Mouse (Mus musculus): Measurements from ENCODE around the gene Clmn.
"Not testable (repeated sequence)": the region's sequence is repeated elsewhere in the genome, so short reads cannot be mapped to it uniquely, and the experiment has no call there.

Gene Clmn

DNA sequence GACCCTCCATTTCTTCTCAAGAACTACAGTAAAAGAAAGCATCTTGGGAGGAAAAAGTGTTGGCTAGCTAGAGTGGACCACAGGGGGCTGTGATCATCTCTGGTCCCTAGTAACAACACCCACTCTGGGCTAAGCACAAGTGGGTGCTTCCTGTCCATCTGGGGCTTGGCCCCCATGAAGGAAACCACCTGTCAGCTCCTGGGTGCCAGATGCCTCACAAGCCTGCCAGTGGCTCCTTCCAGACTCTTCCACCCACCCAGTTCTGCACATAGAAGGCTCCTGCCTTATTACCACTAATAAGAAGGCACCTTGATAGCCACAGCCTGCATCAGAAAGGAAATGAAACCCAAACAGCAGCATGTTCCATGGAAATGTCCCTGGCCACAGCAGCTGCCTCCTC lies 26.4 kb downstream of the Clmn start:
- no peak for DNase-seq (ENCODE audit: low spot score)

DNA sequence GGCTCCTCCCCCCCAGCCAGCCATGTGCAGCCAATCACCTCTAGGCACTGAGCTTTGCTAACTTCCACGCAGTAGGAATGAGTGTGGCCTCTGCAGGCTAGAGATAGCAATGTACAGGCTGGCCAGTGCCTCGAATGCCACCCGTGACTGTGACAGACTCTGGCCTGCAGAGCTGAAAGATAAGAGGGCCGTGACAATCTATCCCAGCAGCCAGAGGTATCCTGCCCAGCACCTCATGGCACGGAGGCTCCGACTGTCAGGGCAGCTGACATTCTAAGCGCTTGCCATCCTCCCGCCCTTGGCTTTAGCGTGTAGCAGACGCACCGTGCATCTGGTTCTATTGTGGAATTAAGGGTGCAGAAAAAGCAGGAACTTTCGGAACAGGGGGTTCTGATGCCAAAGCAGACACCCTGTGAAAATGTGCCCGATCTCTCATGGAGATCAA lies 26.9 kb downstream of the Clmn start:
- DNase-seq (ENCODE audit: low spot score), result no peak

DNA sequence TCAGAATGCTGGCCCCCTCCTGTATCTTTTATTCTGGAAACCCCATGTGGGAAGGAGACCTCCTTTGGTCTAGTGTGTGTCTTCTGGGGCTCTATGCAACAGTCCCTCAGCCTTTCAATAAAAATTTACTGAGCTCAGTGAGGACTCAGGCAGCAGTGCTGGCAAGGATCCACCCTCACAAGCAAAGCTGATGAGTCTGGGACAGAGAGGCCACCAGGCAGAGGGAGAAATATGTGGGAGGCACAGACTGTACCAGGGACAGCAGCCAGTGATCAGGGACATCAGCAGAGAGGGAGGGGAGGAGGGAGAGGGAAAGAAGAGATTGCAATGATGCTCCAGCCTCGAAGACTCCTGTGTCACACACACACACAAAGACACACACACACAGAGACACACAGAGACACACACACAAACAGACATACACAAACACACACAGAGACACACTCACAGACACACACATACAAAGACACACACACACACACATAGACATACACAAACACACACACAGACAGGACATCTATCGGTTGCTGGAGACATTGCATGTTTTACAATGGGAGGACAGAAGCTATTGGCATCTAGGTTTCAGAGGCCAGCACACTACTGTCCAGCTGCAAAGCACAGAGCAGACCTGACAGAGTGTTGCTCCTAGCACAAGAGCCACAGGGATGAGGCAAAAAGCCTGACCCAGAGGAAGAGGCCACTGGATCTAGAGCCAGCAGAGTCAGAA lies 27.6 kb downstream of the Clmn start:
- no peak for DNase-seq (ENCODE audit: low spot score)

DNA sequence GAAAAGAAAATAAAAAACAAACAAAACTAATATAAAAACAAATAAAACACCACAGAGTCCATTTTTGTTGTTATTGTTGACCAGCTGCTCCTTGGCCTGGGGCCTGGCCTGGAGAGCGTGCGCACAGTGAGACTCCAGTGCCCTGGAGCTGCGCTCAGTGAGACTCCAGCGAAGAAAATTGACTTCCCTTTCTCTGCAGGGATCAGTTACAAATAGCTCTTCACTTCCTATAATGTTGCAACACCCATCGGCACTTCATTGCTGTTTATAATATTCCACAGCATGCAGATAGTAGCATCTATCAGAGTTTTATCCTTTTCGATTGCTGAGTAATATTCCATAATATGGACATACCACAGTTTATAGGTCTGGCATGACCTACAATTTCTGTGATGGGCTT lies 28.6 kb downstream of the Clmn start:
- no peak for DNase-seq (ENCODE audit: low spot score)

DNA sequence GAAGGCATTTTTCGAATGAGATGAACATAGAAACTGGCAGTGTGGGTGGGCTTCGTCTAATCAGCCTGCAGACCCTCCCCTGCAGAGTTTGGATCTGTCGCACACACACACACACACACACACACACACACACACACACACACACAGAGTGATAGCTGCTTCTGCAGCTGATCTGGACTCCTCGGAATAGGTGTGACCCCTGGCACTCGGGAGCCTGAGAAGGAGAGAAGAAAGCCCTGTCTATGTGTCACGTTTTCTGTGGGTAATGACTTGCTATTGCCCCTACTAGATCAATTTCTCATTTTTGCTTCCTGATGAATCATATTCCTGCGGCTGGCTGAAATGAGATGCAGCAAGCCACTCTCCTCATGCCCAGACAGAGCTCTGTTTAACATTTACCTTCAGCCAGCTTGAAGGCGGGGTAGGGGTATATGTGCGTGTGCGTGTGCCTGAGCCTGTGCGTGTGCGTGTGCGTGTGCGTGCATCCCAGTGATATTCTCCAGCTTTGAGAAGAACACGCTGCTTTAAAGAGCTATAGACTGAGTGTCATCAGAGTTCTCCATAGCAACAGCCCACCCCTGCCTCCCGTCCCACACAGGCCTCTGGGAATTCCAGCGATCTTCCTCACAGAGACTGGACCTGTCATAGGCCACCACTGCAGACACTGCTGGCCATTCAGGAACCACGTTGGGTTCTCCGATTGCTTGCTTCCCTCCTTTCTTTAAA lies 29.3 kb downstream of the Clmn start:
- DNase-seq (ENCODE audit: low spot score), result no peak

DNA sequence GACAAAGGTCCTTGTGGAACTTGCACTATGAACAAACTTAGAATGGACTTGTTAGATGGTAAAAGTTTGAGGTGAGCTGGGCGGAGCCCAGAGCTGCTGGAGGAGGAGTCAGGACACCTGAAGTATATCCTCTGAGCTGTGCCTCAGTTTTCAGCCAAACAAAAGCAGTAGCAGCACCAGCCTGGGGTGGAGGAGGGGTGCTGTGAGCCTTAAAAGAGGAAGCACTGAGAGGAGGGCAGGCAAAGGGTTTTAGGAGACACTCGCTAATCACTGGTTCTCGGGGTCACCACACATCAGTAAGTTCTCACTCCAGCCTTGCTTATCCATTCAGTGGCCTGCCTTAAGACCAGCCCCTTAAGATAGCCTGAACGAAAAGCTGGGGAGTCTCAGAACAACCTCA lies 30.1 kb downstream of the Clmn start:
- DNase-seq (ENCODE audit: low spot score), result no peak

GRCm38 (mm10) chr12:104830666-104831435 lies 34.0 kb downstream of the Clmn start:
- no peak for DNase-seq (ENCODE audit: low spot score)

- DNase-seq (ENCODE audit: low spot score), result no peak
These were observed 34.6 kb downstream of the Clmn start for GRCm38 (mm10) chr12:104830283-104830639.

DNA sequence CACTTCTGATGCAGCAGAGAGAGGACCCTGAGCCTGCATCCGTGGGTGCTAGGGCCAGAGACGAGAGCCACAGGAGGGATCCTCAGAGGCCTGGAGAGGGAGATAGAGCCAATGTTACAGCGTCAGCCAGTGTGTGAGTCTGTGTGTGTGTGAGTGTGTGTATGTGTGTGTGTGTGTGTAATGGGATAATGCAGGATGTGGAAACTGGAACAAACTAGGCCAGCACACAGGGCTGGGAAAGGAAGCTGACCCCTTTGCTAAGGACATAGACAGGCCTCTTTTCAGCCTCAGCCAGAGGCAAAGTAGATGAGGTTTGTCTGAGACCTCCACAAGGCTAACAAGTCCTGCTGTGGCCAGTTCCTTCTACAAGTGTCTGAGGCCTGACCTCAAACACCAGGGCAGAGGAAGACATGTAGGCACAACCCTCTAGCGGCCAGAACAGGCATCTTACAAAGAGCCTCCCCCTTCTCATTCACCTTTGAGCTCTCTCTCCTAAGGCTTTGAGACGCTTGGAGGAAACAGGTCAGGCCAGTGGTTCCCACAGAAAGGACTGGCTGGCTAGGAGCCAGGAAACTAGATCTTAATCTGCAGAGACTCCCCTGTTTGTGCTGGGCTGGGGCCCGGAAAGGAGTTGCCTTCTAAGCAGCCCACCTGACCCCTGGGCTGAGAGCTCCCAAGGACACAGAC lies 35.1 kb downstream of the Clmn start:
- no peak for DNase-seq (ENCODE audit: low spot score)

- DNase-seq (ENCODE audit: low spot score), result not testable (repeated sequence)
These were observed 35.9 kb downstream of the Clmn start for GRCm38 (mm10) chr12:104828986-104829385.

DNA sequence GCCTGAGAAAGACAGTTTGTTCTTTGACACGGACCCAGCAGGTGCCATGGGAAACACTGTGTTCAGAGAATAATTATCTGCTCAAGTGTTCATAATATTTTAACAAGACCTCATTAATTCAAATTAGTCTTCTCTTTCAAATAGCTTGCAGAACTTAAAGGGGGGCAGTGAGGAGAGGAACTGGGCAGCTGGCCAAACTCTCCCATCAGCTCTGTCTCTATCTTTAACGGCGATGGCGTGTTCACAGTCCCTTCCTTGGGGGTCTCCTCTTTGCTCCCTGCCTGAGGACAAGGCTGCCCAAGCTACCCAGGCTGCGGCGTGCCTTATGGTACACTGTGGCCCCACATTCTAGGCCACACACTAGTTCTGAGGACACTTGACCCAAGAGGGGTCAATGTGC lies 37.2 kb downstream of the Clmn start:
- DNase-seq (ENCODE audit: low spot score), result peak; percentile 80

- no peak for DNase-seq (ENCODE audit: low spot score)
These were observed 40.0 kb downstream of the Clmn start for GRCm38 (mm10) chr12:104824907-104825267.

GRCm38 (mm10) chr12:104824244-104824906 lies 40.5 kb downstream of the Clmn start:
- no peak for DNase-seq (ENCODE audit: low spot score)

GRCm38 (mm10) chr12:104823722-104824121 lies 41.2 kb downstream of the Clmn start:
- no peak for DNase-seq (ENCODE audit: low spot score)

- no peak for DNase-seq (ENCODE audit: low spot score)
These were observed 41.9 kb downstream of the Clmn start for GRCm38 (mm10) chr12:104822838-104823599.

DNA sequence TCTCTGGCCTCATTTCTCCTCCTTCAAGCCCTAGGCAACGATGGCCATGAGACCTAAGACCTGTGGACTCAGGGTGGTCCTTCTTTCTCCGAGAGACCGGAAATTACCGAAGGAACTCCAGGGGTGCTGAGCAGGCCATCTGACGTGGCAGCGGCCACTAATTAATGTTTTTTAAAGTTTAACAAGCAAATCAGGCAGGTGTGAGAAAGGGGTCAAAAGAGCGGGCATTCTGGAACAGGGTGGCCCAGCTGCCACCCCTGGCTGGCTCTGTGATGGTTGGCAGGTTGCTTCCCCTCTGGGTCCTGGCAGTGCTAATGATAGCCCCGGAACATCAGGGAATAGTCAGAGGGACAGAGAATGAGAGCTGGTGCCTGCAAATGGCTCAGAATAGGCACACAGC lies 42.7 kb downstream of the Clmn start:
- no peak for DNase-seq (ENCODE audit: low spot score)

DNA sequence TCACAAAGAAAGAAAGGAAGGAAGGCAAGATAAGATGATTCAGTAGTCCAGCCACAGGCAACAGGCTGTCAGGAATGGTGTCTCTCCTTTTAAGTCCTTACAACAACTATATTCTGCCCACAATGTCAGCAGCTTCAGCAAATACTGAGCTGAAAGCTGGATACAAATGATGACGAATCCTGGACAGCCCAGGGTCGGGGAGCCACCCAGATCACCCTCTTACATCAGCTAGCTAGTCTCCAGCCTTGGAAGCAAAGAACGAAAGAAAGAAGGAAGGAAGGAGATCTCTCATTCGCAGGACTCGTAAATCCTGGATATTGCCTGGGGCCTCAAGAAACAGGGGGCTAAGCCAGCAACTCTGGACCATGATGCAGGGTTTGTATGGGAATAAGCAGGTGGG lies 44.8 kb downstream of the Clmn start:
- no peak for DNase-seq (ENCODE audit: low spot score)

- no peak for DNase-seq (ENCODE audit: low spot score)
These were observed 45.8 kb downstream of the Clmn start for GRCm38 (mm10) chr12:104819050-104819449.

DNA sequence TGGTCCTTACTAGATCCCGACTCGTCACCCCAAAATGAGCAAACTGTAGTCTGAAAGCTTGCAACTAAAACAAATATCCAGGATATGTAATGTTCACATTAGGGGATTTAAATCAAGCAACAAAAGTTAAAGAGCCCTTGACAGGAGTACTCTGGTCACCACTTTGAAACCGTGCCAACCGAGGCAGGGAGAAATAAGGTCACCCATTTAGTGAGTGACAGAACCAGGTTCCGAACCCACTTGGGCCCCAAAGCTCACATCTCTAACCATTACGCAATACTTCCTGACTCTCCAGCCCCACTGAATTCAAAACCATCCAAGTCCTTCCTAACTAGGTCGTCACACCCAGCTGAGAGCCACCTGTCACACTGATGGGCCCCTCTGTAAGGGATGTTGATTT lies 46.8 kb downstream of the Clmn start:
- DNase-seq (ENCODE audit: low spot score), result no peak

- no peak for DNase-seq (ENCODE audit: low spot score)
These were observed 47.6 kb downstream of the Clmn start for GRCm38 (mm10) chr12:104817172-104817866.

DNA sequence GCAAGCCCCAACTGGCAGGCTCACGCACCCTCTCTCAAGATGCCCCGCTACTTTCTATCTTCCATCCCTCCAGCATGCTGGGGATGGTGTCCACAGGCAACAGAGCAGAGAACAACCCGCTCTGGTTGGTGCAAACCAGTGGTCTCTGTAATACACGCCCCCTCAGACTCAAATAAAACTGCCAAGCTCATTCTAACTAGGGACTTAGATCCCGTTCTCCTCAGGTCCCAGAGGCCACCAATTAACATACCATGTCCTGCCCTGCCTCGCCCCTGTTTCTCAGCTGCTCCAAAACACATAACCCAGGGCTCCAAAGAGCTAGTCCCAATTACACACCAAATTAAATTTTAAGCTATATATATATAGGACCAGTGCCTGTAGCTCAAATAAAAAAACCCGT lies 50.6 kb downstream of the Clmn start:
- no peak for DNase-seq (ENCODE audit: low spot score)
